Mouse (Mus musculus) 3134 (cell line): ENCODE measurements around the gene D630036H23Rik.
"Not testable (repeated sequence)": the region's sequence is repeated elsewhere in the genome, so short reads cannot be mapped to it uniquely, and the experiment has no call there.

Experiments
- DNase-seq: peaks from one replicate; pipeline ENCODE4 v3.0.0-alpha.2; 2011; ENCODE audit warnings: low spot score; ENCODE audit not compliant: insufficient read length; ENCODE audit errors: extremely low read depth

D630036H23Rik gene

DNA sequence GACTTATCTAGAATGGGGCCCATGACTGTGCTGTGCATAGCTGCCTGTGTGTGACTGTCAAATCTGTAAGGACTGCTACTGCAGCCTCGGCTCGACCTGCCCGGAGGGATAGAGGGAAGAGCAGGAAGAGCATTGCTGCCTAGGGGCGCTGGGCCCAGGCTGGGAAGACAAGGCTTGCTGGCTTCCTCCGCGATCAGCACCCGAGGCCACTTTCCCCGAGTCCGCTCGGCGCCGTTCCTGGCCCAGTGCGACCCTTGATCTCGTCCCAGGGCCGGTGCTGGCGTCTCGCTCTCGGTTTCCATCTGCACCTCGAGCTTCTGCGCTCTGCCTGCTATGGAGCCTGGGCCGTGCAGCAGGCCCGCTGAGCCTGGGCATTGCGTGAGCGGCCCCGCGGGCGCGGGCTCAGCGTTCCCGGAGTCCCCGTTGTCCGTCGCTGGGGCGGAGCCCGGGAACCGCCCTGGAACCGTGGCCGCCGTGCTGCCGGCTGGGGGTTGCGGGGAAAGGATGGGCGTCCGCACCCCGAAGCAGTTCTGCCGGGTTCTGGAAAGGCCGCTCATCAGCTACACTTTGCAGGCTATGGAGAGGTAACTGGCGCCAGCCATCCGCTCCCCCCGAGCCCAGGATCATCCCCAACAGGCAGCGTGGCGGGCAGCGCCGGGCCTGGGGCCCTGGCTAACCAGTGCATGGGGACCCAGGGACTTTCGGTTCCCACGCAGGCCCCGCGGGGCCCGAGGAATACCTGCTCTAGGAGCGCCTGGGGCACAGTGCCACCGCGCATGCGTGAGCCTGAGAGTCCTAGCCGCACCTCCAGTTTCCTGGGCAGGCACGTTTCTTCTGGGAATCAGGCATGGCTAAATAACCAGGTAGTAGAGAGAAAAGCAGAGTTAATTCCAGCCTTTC is at the start of gene D630036H23Rik, which contains the start of gene Ispd:
D630036H23Rik (minus strand) TSS at position 741 of the 900 bp plus-strand sequence.
Ispd (plus strand) TSS at position 10 of the 900 bp plus-strand sequence.
- peak; percentile 86 for DNase-seq

DNA sequence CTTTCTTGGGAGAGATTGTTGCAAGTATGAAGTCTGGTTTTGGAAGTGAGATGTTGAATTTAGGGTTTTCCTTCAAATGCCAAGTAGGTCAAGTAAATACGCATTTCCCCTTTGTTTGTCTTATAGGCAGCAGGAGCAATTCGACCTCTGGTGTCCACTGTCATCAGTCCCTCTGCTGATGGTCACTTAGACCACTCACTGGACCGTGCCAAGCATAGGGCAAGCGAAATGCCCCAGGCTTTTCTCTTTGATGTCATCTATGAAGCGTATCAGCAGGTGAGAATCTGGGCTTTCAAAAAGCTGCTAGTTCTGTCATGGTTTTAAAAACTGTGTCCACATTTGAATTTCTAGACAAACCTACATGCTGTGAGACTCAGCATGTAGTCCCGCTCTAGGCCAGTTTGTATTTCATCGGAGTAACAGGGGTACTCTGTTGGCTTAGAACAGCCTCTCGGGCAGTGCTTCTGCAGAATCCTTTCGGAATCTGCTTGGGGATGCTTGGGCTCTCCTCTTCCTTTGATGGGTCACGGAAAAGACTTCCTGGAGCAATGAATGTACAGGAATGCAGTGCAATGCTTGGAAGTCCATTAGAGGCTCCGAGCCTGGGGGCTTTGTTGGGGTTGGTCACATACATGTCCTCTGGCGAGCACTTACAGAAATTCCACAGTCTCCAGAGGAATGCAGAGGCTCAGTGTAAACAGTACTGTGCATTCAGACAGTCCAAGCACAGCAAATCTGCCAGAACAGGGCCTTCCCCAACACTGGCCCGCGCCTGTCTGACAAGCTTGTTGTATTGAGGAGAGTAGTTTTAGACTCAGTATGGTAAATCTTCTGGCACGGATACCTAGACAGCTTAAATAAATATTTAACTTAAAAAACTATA is 44.4 kb upstream of the D630036H23Rik start:
- DNase-seq: no peak

DNA sequence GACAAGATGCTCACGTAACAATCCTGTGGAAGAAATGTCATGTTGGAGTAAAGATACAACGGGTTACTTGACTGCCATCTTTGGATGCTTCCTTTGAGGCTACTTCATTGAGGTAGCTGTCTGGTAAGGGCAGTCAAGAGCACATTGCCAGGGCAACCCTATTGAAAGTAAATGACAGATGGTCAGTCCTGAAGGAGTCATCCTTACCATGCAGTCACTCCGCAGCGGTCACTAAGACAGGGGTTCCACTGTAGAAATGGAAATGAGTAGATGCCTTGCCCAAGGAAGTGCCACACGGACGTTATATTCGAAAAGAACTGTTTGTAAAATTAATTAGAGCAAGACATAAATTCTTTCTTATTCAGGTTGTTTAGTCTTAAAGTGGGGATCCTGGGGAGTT is 43.3 kb upstream of the D630036H23Rik start:
- DNase-seq: no peak

DNA sequence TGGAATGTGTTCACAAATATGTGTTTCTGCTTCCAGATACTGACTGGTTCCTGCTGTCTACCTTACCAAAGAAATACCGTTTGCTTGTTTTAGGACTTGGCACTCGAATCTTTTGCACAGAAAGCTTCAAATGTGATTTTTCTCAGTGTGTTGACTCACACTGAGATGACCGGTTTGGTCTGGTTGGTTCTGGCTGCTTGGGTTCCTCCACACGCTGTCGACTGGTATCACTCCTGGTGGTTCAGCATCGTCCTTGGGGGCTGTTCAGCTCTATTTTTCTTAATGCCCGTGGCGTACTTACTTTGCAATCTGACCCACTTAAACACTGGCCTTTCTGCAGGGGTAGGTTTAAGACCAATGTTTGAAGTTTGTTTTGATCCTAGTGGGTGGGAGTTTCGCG is 41.7 kb upstream of the D630036H23Rik start:
- no peak for DNase-seq

DNA sequence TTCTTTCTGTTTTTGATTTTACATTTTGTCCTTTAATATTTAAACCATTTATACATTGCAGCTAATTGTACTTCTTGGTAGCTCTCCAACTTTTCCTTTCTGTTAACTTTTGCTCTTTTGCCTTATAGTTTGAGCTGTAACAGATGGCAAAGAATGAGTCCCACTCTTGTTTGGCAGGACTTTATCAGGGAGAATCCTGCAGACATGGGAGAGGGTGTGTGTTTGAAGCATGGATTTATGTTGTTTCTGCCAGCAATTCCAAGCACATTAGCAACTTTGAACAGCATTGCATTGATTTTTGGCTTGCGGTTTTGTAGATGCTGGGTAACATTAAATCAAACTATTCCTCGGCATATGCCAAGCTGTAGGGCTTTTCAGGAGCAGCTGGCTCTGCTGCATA is 13.1 kb upstream of the D630036H23Rik start:
- no peak for DNase-seq

DNA sequence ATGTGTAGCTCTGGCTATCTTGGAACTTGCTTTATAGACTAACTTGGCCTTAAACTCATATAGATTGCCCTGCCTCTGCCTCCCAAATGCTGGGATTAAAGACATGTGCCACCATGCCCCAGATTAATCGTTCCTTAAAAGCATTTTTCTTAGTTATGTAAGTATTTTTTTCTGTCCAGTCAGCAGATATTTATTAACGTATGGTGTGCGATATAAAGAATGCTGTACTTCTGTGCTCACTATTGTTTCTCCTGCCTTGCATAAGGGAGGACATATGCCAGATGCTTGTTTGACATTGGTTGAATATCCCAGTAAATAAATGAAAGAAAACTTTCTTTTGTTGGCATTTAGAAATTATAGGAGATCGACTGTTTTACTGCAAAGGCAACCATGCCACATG is 5.0 kb upstream of the D630036H23Rik start:
- DNase-seq: no peak

DNA sequence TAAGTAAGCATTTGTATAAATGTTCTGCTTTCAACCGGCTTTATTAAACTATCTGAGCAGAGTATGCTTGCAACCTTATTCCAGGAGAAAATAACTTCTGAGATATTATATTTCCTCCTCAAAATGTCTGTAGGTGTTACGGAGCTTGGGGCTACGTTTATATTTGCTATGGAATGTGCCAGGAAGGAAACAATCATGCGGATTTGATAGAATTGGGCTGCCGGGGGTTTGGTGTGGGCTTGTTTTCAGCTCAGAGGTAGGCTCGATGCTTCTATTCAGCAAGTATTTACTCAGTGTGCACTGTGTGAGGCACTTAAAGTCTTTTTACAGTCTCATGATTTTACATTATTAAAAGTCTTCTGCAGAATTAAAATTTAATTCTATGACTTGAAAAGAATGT is 3.4 kb upstream of the D630036H23Rik start:
- no peak for DNase-seq

DNA sequence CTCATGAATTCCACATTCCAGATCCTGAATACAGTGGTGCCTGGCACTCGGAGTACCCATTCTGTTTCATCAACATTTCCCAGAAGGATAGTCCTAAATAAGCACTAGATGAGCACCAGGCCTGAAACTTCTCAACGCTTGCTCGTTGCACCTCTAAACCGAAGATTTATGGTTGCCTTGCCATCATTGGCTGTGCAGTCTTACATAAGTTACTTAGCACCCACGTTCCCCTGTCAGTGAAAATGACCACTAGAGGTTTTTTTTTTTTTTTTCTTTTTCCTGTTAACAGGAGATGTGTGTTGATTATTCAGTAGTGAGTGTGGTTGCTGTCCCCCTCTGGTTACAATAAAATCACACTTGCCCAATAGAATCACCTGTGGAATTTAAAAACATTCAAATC is 1.2 kb downstream of the D630036H23Rik start:
- no peak for DNase-seq

DNA sequence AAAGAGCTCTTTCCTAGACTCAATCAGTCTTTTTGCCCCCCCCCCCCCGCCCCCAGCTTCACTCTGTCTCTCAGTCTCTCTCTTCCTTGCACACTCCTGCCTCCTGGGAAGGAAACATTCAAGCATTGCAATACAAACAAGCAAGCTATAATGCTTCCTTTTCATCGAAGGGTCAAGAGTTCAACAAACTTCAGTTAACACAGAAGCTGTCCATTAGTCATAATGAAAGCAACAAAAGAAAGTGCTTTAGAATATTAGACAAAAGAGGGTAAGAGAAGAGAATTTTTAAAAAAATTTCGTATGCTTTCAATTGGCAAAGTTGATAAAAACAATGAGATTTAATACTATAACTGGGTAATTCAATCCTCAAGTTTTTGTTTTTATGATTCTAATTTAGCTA is 1.7 kb downstream of the D630036H23Rik start:
- DNase-seq: no peak

DNA sequence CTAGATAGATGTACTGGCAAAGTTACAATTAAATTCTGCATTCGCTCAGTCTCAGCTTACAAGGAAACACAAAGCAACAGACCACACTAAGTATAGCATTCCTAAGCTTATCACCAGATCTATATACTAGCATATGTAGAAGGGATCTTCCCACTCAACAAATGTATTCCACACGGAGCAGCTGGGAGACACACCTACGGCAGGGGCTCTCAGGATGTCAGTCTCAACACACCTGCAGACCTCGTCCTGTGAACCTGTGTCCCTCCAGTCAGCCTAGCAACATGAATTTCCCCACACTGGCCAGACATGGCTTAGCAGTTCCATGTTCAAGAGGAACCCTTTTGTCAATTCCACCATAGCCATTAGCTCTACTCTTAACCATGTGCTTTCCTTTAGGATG is 5.6 kb downstream of the D630036H23Rik start:
- DNase-seq: not testable (repeated sequence)

DNA sequence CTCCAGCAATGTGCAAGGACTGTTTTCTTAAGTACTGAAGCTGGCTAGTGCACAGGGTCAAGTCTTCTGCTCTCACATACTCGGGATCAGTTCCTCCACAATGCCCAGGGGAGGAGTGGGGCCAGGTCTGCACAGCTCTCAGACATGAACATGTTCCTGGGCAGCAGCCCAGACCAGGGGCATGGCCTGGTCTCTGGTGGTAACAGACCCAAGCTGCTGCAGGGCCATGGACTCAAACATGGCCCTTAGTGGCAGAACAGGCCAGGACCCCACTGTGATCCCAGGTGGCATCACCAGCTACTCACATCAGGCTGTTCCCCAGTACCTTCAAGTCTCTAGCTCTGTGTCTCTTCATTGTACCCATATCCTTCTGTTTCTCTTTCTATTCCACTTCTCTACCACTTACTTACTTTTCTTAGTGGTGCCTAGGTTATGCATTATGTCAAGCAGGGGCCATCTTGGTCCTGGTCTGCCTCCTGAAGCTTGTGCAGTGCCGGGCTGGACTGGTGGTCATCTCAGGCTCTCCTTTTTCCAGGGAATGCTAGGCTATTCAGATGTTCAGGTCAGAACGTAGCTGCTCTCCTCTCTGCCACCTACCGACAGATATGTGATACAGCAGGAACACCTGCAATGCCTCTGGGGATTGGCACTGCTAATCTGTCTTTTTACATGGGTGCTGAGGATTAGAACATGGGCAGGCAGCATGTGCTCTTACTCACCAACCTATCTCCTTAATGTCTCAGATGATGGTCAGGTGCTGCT is 8.6 kb downstream of the D630036H23Rik start:
- no peak for DNase-seq

DNA sequence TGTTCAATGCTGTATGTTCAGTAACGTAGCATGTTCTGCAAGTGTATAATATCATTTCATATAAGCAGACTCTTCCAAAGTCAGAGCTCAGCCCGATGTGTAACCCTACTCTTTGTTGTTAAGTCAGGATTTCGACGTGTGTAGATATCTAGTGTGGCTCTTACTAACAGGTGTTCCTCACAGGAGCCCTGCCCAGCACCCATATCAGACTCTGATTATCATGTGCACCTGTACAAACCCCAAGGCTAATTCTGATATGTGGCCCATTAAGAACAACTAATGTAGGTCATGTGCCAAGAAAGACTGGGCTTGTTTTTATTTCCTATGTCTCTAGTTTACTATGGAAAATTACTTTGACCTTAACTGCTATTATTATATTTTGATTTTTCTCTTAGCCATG is 18.0 kb downstream of the D630036H23Rik start:
- DNase-seq: no peak

DNA sequence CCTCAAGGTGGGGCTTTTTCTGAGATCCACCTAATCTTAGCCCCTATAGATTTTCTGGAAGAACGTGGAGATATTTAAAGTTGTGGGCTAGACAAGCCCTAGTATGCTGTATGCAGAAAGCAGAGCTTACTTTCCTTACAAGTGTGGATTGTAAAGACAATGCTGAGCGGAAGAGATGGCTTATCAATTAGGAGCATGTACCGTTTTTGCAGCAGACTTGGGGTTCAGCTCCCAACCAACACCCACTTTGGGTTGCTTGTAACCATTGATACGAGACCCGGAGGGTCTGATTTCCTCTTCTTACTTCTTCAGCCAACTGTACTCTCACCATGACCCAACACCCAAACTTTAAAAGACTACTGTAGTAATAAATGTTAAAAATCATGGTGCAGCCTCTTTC is 21.3 kb downstream of the D630036H23Rik start:
- DNase-seq: no peak

DNA sequence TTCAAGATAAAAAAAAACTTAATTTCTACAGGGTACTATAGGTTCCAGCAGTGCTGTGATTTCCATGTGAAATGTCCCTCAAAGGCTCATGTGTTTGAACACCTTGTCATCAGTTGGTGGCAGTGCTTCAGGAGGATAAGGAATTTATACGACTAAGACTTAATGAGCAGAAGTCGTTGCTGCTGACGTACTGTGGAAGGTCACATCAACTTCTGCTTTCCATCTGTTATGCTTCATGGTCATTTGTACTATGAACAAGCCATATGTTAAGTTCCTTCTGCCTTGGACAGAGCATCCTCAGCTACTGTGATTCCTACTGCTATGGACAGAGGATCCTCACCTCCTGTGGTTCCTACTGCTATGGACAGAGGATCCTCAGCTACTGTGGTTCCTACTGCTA is 21.9 kb downstream of the D630036H23Rik start:
- no peak for DNase-seq

DNA sequence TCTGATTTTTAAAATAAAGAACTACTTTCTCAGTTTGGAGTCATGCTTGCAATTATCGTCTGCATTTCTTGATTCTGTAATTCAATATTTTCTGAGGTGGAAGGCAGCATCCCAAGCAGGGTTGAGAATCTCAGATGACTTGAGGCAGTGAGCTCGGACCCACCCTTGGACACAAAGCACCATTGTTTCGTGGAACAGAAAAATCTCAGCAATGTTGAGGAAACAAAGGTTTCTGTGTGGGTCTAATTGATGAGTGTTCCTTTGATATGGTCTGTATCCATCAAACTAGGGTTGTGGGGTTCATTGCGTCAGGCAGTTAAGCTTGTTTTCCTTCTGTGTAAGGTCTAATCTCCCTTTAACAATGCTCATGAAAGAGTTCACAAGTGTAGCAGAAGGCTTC is 37.9 kb downstream of the D630036H23Rik start:
- DNase-seq: no peak

DNA sequence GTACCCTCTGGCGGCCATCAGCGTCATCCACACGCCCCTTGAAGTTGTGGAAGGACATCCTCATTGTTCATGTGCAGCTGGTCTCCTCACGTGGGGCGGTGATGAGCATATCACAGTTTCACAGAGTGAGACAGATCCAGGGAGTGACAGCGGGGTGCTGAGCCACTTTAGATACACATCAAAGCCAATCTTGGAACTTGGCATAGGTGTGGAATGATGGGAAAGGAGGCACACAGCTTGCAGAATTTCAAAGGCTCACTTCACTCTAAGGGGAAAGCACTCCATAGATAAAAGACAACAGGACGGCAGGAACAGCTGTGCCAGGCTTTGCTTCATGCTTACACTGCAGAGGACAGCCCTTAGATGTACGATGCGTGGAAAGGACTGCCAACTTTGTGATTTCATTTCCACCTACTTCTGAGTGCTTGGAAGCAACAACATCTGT is 48.1 kb downstream of the D630036H23Rik start:
- no peak for DNase-seq

DNA sequence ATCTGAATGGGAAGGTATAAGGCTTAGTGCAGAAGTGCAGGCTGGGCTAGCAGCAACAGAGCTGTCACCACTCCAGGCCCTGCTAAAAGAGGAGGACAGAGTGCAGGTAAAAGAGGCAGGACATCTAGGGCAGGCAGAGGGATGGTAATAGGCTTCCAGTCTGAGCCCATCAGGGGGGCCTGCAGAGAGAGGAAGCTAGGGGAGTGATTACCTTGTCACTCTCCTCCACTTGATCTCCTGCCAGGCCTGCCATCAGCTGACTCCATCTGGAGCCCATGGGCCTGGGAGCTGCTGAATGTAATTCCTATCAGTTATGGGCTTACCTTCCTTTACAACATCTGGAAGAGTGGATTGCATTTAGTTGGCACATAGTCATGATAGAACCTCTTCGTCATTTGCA is 49.3 kb downstream of the D630036H23Rik start:
- DNase-seq: no peak
